Mouse (Mus musculus) G1E (cell line): ENCODE results near the gene Smox. TPM values are rescaled to one million over a fixed set of nuclear protein-coding genes. Genes with fewer than 3 reads are reported as not detected.

Experiments used
- ATAC-seq: 2 replicates; pipeline ENCODE4 v1.8.0; 2016; ENCODE audit warnings: mild to moderate bottlenecking; ENCODE audit not compliant: insufficient number of reproducible peaks, poor library complexity, low FRiP score, severe bottlenecking; ENCODE audit errors: extremely low read depth
- DNase-seq: peaks from one replicate; pipeline ENCODE4 v3.0.0; 2012; ENCODE audit warnings: low spot score
- H3K27me3 ChIP-seq: 2 replicates; pipeline ENCODE4 v1.6.1; 2012; ENCODE audit warnings: mild to moderate bottlenecking, low read length, inconsistent platforms; ENCODE audit not compliant: insufficient read depth
- H3K36me3 ChIP-seq: replicated peaks from 2 replicates; pipeline ENCODE3; 2012; ENCODE audit warnings: mild to moderate bottlenecking, inconsistent platforms
- H3K4me1 ChIP-seq: 2 replicates; pipeline ENCODE4 v1.6.1; 2012; ENCODE audit warnings: low read depth, low read length, inconsistent platforms, mixed read lengths; ENCODE audit not compliant: insufficient read depth
- H3K4me3 ChIP-seq: 2 replicates; pipeline ENCODE4 v1.5.1; 2012; ENCODE audit warnings: low read depth, mild to moderate bottlenecking, inconsistent platforms, low read length, moderate library complexity, mixed read lengths
- H3K9me3 ChIP-seq: replicated peaks from 2 replicates; pipeline ENCODE4 v1.6.1; 2012; ENCODE audit warnings: inconsistent platforms
- CTCF ChIP-seq: IDR thresholded peaks from 2 replicates; pipeline ENCODE4 v1.5.1; 2012; ENCODE audit warnings: low read depth, low read length, inconsistent platforms, mixed read lengths
- GATA1 ChIP-seq: IDR thresholded peaks from 2 replicates; pipeline ENCODE4 v1.6.1; 2012; ENCODE audit warnings: borderline replicate concordance, low read length, inconsistent platforms, mixed read lengths
- GATA2 ChIP-seq: IDR thresholded peaks from 2 replicates; pipeline ENCODE4 v1.6.1; 2012; ENCODE audit warnings: low read depth, low read length, inconsistent platforms, borderline replicate concordance
- POLR2AphosphoS5 ChIP-seq: IDR thresholded peaks from 2 replicates; pipeline ENCODE4 v1.6.1; 2012; ENCODE audit warnings: low read depth, low read length, inconsistent platforms; ENCODE audit not compliant: insufficient replicate concordance
- TAL1 ChIP-seq: conservative IDR thresholded peaks from 2 replicates; pipeline ENCODE4 v1.6.1; 2012; ENCODE audit warnings: low read depth, low read length, inconsistent platforms, mixed read lengths
- polyA plus RNA-seq: library from polyadenylated mRNA; stranded (reverse); fragments of >175 nt; gene quantifications from 2 replicates; pipeline ENCODE4 v1.2.3, GENCODE M21; 2012
- total RNA-seq, 2 experiments: library from RNA; stranded (forward) in 1 of 2; stranded (reverse) in 1 of 2; fragments of 200-1000 nt in 1 of 2; fragments of >200 nt in 1 of 2; fragmentation: Nextera tagmentation in 1 of 2; gene quantifications; 2 replicates each; pipeline ENCODE4 v1.2.3; 2014 to 2017

Gene Smox
- total and polyA plus RNA-seq, 3 experiments: 0.05 to 3.3 (median 0.05) TPM

GRCm38 (mm10) chr2:131550474-131550873, 59.2 kb downstream of the Smox start:
- H3K4me3 ChIP-seq: no peak overlapping the region
- no peaks in the 10 kb centered on the region; the same call in 1 of the 2 replicates for H3K4me1 ChIP-seq
- TF ChIP-seq TAL1 (no peak), GATA1 (no peak), POLR2AphosphoS5 (no peak), GATA2 (no peak), CTCF (no peak)
- H3K27me3 ChIP-seq: peaks cover 3% of the 10 kb centered on the region; the same call in 1 of the 2 replicates
- no peaks in the 10 kb centered on the region for H3K36me3 ChIP-seq
- H3K9me3 ChIP-seq: no peaks in the 10 kb centered on the region
- ATAC-seq (no peak), DNase-seq (no peak)

- Histone ChIP-seq H3K27me3 (peaks cover 3% of the 10 kb centered on the region; the same call in 1 of the 2 replicates), H3K36me3 (no peaks in the 10 kb centered on the region), H3K4me1 (no peaks in the 10 kb centered on the region; the same call in 1 of the 2 replicates), H3K9me3 (no peaks in the 10 kb centered on the region), H3K4me3 (no peak overlapping the region)
- no peak for DNase-seq
- TF ChIP-seq CTCF (no peak), TAL1 (no peak)
- ATAC-seq: no peak
Measured at GRCm38 (mm10) chr2:131550906-131551305, 59.6 kb downstream of the Smox start.

- ATAC-seq (no peak), DNase-seq (no peak)
- no peaks in the 10 kb centered on the region for H3K36me3 ChIP-seq
- no peaks in the 10 kb centered on the region for H3K9me3 ChIP-seq
- TF ChIP-seq CTCF (no peak), TAL1 (no peak), GATA1 (no peak), POLR2AphosphoS5 (no peak), GATA2 (no peak)
- no peaks in the 10 kb centered on the region; the same call in 1 of the 2 replicates for H3K4me1 ChIP-seq
- H3K27me3 ChIP-seq: peaks cover 3% of the 10 kb centered on the region
- H3K4me3 ChIP-seq: no peak overlapping the region
Measured at GRCm38 (mm10) chr2:131551701-131552620, 60.7 kb downstream of the Smox start.

GRCm38 (mm10) chr2:131552736-131553400, 61.6 kb downstream of the Smox start:
- H3K27me3 ChIP-seq: peaks cover 3% of the 10 kb centered on the region
- H3K4me3 ChIP-seq: no peak overlapping the region
- no peaks in the 10 kb centered on the region; the same call in 1 of the 2 replicates for H3K4me1 ChIP-seq
- ATAC-seq (no peak), DNase-seq (no peak)
- H3K36me3 ChIP-seq: no peaks in the 10 kb centered on the region
- no peak for TF ChIP-seq POLR2AphosphoS5
- TF ChIP-seq CTCF: no peak
- TF ChIP-seq GATA1: no peak
- no peak for TF ChIP-seq GATA2
- no peak for TF ChIP-seq TAL1
- no peaks in the 10 kb centered on the region for H3K9me3 ChIP-seq

GRCm38 (mm10) chr2:131557896-131558295, 66.6 kb downstream of the Smox start:
- H3K36me3 ChIP-seq: no peaks in the 10 kb centered on the region
- no peaks in the 10 kb centered on the region for H3K4me1 ChIP-seq
- ATAC-seq (no peak), DNase-seq (no peak)
- TF ChIP-seq TAL1 (no peak), GATA2 (no peak), POLR2AphosphoS5 (no peak), GATA1 (no peak), CTCF (no peak)
- H3K9me3 ChIP-seq: peaks cover 14% of the 10 kb centered on the region
- H3K4me3 ChIP-seq: no peak overlapping the region
- H3K27me3 ChIP-seq: peaks cover 8% of the 10 kb centered on the region

GRCm38 (mm10) chr2:131560205-131560919, 69.1 kb downstream of the Smox start:
- H3K4me1 ChIP-seq: no peaks in the 10 kb centered on the region
- peaks cover 5% of the 10 kb centered on the region; the same call in 1 of the 2 replicates for H3K27me3 ChIP-seq
- DNase-seq (no peak), ATAC-seq (no peak)
- peaks cover 14% of the 10 kb centered on the region for H3K9me3 ChIP-seq
- H3K36me3 ChIP-seq: no peaks in the 10 kb centered on the region
- no peak overlapping the region for H3K4me3 ChIP-seq
- no peak for TF ChIP-seq TAL1
- TF ChIP-seq GATA2: no peak
- no peak for TF ChIP-seq CTCF
- TF ChIP-seq GATA1: no peak
